Mouse (Mus musculus): ENCODE data around the gene Serpind1.

DNA sequence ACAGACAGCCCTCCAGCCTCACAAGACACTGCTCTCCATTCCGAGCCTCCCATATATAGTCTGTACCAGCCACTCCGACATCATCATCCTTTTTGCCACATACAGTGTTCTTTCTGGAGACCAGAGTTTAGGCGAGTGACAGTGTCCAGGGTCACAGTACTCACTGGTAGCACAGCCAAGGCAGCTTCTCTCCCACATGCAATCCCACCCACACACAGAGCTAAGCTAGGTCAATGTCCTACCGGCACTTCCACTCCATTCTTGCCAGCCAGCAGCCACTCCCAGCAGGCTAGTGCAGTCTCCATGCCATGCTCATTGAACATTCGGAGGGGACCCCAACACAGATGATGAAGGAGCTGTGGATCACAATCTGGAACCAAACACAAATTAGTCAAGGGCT lies 23.7 kb upstream of the Serpind1 start:
- no peak for TF ChIP-seq CTCF (IDR thresholded peaks at IDR 0.05; ENCODE audit: insufficient read depth, low read length)
- TF ChIP-seq POLR2A (IDR thresholded peaks at IDR 0.05; ENCODE audit: borderline replicate concordance, extremely low read depth, low read depth, low read length) = no peak
